Mouse (Mus musculus) retina, postnatal 1 day (tissue): ENCODE results near the gene Tas2r118.

Source experiments
- DNase-seq: peaks from one replicate; pipeline ENCODE4 v3.0.0-alpha.2; 2012

Tas2r118 gene

DNA sequence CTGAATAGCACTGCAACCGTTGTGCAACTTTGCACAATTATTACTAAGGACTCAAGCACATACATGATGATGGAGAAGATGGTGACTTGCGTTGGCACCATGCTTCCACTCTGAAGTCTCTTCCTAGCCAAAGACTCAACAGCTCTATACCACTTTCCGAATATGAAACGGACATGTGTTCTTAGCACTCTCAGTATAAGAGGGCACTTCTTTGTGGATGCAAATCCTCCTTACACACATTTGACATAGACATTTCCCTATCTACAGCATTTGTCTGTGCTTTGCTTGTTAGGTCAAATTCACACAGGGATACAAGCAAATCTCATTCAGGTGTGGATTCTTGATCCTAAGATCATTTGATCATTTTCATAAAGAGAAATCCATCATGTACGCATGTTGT, at the start of gene Tas2r118:
Gene Tas2r118 (minus strand): TSS at position 101 of the 400 bp plus-strand sequence.
- no peak for DNase-seq

DNA sequence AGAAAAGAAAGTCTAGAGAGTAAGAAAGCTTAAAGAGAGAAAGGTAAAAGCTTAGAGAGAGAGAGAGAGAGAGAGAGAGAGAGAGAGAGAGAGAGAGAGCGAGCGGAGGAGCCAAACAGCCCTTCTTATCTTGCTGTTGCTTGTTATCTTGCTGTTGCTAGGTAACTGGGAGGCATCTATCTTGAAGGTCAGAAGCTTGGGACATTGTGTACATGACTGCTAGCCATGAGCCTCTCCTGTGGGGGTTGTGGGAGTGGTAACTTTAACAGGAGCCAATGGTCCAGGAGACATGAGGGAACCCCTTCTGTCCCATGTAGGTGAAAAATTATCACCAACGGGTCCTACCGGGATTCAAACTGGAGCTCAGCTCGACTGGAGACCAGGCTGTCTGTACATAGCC, 48.5 kb upstream of the Tas2r118 start:
- no peak for DNase-seq

DNA sequence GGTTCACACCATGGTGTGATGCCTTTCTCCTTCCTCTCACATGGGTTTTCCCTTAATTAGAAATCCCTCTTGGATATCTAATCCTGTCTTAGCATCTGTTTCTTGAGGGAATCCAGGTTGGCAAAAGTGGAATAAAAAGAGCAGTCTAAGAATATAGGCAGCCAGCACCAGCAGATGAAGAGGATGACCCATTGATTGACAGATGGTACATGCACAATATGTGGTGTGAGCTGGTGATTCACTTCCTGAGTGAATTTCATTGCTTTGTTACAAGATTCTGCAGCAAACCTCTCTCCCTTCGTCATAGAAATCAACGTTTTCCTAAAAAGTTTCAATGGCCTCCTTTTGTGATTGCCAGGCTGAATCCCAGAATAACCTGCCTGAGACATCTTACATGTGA, 23.4 kb upstream of the Tas2r118 start:
- no peak for DNase-seq

DNA sequence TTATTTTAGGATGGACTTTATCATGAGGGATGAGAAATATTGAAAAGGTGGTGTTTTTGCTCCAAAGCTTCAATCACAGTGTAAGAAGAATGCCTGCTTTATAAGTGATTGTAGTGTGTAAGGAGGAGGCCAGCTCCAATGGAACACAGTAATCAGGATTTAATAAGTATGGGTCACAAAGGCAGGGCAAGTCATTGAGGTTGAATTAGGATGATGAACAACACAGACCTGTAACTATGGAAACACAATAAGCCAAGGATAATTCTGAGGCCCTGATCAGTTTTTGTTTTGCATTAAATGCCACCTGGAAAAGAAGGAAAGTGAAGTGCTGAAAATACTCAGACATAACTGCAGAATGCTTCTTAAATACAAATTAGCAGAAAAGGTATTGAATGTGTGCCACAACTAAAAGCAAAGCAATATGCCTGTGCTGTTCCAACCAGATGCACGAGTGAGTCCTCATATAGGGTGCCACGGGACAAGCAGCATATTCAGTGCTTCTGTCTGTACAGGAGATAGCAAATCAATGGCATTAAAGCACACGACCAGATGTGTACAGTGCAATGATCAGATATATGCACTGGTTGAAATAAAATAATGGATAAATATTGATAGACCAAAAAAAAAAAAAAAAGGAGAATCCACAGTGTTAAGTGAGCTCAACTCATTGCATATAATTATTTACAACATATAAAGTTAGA, 21.0 kb upstream of the Tas2r118 start:
- DNase-seq: no peak

DNA sequence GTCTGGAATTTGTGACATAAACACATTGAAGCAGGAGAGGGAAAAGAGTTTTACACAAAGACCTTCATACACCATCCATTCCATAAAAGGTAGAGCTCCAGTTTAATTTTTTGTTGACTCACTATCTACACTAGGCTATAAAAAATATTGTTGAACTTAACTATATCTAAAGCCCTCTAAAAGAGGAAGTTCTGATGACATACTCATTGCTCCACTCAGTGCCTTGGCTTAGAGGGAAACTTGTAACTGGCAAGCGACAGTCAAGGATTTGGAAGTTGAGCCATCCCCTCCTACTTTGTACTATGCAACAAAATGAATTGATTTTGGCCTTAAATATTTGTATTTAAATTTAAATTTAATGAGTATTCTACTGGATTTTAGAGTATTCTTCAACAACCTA, 16.4 kb upstream of the Tas2r118 start:
- no peak for DNase-seq

DNA sequence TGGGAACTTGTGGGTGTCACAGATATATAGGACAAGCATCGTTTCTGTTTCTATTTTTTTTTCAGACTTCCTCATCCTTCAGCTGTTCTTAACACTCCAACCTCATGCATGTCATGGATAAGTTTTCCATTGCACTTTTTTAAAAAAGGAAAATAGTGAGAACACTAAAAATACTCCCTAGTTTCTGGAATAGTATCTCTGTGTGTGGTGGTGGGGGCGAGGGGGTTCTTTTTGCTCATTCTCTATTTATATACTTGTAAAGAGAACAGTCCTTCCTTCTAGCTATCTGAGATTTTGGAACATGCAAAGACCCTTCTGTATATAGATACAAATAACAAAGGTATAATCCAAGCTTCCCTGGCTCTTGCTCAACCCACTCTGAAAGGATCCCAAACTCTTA, 2.9 kb downstream of the Tas2r118 start:
- DNase-seq: no peak

DNA sequence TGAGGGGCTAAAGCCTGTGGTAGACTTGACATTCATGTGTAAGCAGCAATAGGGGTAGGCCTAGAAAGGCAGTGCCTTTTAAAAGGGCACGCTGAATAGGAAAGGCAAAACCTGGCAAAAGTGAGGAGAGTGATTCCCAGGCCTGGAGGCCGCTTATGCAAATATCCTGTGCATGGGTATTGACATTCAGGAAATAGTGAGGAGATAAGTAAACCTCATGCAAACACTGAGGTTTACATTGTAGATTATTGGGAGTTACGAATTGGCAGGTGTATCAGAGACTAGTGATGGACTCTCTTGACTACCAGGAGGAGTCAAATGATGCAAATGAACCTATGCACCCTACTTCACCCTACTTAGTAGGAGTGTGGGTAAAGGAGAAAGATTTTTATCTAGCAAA, 3.9 kb downstream of the Tas2r118 start:
- DNase-seq: no peak

DNA sequence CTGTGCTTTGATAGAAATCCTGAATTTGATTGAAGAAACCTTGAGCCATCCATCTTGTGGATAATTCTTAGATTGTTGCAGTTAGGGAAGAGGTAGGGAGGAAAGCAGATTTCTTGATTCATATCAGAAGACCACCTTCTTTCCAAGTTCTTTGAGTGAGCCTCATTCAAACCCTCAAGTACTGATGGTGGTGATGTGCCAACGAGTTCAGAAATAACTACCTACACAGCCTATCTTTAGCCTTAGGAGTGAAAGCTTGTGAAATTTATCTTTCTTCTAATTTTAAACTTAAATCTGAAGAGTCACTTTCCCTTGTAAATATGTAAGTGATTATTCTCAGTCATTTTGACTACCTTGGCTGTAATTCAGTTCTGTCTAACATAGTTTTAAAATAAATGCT, 6.1 kb downstream of the Tas2r118 start:
- no peak for DNase-seq

DNA sequence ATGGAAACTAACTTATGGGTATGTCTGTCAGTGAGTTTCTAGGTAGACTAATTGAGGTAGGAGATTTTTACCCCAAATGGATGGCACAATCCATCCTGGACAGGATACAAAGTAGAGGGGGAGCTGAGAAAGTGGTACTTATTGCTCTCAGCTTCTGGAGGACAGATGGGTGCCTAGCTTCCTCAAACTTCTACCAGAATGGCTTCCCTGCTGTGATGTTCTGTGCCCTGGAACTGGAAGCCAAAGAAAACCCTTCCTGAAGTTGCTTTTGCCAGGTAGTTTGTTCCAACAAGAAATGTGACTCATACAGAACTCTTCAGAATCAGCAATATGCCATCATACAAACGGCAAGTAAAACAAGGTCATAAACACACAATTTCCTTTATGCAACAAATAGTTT, 29.1 kb downstream of the Tas2r118 start:
- DNase-seq: no peak

DNA sequence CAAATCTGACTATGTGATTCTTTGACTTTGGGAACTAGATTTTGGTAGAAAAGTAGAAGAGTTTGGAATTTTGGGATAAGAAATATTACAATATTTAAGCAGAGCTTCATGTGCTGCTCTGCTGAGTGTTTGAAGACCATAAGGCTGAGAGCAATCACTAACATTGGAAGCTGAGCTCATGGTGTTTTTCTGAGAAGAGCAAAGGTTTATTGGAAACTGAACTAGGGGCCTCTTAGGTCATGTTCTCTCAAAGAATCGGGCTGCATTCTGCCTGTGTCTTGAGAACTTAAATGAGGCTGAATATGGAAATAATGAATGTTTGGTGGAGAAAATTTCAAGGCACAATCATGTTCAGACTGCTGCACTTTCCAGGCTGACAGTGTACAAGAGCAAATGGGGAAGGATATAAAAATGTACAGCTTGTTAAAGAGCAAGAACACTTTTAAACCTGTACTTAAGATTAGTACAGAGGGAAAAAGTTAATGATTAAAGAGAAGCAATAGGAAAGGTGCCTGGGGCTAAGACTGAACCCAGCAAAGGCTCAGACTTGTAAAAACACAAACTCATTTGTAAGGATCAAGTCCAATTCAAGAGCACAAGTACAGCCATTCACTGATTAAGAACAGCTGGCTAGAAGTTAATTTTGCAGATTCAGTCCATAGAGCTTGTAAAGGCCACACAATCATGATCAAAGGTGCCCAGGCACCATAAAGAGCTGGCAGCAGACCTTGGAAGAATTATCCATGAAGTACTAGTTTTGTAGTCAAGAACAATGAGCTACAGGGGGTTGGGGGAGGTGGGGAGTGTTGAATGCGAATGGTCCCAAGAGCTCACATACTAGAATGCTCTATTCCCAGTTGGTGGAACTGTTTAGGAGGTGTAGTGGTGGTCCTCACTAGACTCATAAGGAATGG, 31.0 kb downstream of the Tas2r118 start:
- no peak for DNase-seq

DNA sequence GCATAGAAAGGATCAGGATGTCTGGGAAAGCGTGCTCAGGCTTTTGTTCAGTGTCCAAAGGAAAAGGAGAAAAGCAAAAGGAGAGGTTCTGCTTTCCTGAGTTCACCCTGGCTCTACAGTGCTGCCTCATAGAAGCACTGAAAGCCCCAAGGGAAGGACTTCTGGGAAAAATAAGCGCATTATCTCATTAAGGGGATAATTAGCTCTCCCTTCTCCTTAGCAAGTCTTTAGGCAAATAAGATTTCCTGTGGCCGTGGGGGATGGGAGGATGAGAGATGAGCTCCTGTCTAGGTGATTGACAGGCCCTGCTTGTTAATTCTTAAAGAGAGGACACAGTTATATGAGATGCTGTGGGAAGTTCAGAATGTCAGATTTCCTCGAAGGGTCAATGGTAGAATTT, 33.4 kb downstream of the Tas2r118 start:
- peak; percentile 86 for DNase-seq

DNA sequence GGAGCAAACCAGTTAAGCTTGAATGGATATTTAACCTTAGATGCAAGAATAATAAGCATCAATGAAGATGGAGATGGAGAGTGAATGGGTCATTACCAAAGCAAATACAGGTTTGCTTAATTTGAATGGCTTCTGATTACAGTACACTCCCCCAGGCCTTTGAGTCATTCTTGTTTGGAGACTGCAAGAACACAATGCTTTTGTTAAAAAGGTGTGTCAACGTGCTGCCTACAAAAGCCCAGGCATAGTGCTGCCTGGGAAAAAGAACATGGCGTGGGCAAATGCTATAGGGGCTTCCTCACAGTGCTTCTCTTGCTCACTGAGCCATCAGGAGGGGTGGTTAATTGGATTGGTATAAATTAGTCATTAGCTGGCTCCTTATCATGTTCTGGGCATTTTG, 46.1 kb downstream of the Tas2r118 start:
- peak; percentile 6 for DNase-seq
